Comparison of ENCODE assay signal across 7 mouse cellular contexts in genomic region chr12:54696242-54697002, GRCm38 (mm10). TPM values are rescaled to one million over a fixed set of nuclear protein-coding genes. Genes with fewer than 3 reads are reported as not detected.
A peak's percentile ranks its signal among the peaks of the same experiment; 100 is the strongest.
DNase-seq lines count a peak whose midpoint lies in the region; ATAC-seq lines count a peak whose summit lies in the region.

No protein-coding gene starts in this region.

- DNase-seq in adrenal gland, adult 2 months, result peak; percentile 94
- DNase-seq in embryo, embryonic 11.5 days (ENCODE audit: low read depth, low spot score), result peak; percentile 92
- peak; percentile 80 to 94 for DNase-seq in gastrocnemius, postnatal 36 days
- peak; percentile 88 to 89 for DNase-seq in left cerebral cortex, postnatal 36 days (ENCODE audit: low spot score in 2 of 2)
- DNase-seq in midbrain, embryonic 11.5 days (ENCODE audit: low spot score, missing footprints), result peak; percentile 99
- peak; percentile 96 for DNase-seq in skeletal muscle tissue, adult 2 months (ENCODE audit: low read depth, low spot score)

- H3K4me2 ChIP-seq in intestine, embryonic 16.5 days (ENCODE audit: low read depth, low read length), result peak overlapping the region; percentile 67
- peak overlapping the region; percentile 54 for H3K4me2 ChIP-seq in midbrain, embryonic 11.5 days

- peak; percentile 88 for ATAC-seq in intestine, embryonic 16.5 days
- peak; percentile 90 for ATAC-seq in midbrain, embryonic 11.5 days (ENCODE audit: low FRiP score)

- peak overlapping the region; percentile 93 for H3K9ac ChIP-seq in intestine, embryonic 16.5 days (ENCODE audit: low read depth, low read length)
- H3K9ac ChIP-seq in midbrain, embryonic 11.5 days (ENCODE audit: low read length), result peak overlapping the region; percentile 86

- WGBS in intestine, embryonic 16.5 days, result under 1% methylated on average over 32 of the region's 32 CpGs
- under 1% methylated on average over 32 of the region's 32 CpGs for WGBS in midbrain, embryonic 11.5 days

- intact Hi-C loops in gastrocnemius, postnatal 36 days (cut with DNase I), result loop anchor here (5.0 kb wide), 1 partner anchor 46 kb away; no protein-coding TSS in a partner anchor
- intact Hi-C loops in left cerebral cortex, postnatal 36 days (cut with DNase I), result loop anchor here (10.0 kb wide), 1 partner anchor 48 kb away; no protein-coding TSS in a partner anchor

- H3K27ac ChIP-seq in intestine, embryonic 16.5 days (ENCODE audit: low read length), result peak overlapping the region; percentile 97
- peak overlapping the region; percentile 93 for H3K27ac ChIP-seq in midbrain, embryonic 11.5 days (ENCODE audit: low read depth, low read length)

- H3K4me1 ChIP-seq in intestine, embryonic 16.5 days (ENCODE audit: control insufficient read depth, insufficient read depth, low read length), result peaks cover 7% of the 10 kb centered on the region
- H3K4me1 ChIP-seq in midbrain, embryonic 11.5 days (ENCODE audit: control insufficient read depth, insufficient read depth, low read length), result peaks cover 2% of the 10 kb centered on the region; the same call in 1 of the 2 replicates

- no peaks in the 10 kb centered on the region for H3K27me3 ChIP-seq in intestine, embryonic 16.5 days (replicated peaks; ENCODE audit: control insufficient read depth, insufficient read depth, low read length)
- H3K27me3 ChIP-seq in midbrain, embryonic 11.5 days (ENCODE audit: control insufficient read depth, insufficient read depth, low read length), result no peaks in the 10 kb centered on the region

- no peaks in the 10 kb centered on the region for H3K9me3 ChIP-seq in intestine, embryonic 16.5 days (ENCODE audit: control insufficient read depth, low read length)
- no peaks in the 10 kb centered on the region for H3K9me3 ChIP-seq in midbrain, embryonic 11.5 days (ENCODE audit: control insufficient read depth, low read length)

- no peaks in the 10 kb centered on the region for H3K36me3 ChIP-seq in intestine, embryonic 16.5 days (ENCODE audit: control insufficient read depth, insufficient read depth, low read length)
- H3K36me3 ChIP-seq in midbrain, embryonic 11.5 days (ENCODE audit: control insufficient read depth, insufficient read depth, low read length), result no peaks in the 10 kb centered on the region

- peak overlapping the region; percentile 89 for H3K4me3 ChIP-seq in intestine, embryonic 16.5 days (ENCODE audit: low read length)
- H3K4me3 ChIP-seq in midbrain, embryonic 11.5 days (ENCODE audit: low read depth, low read length), result peak overlapping the region; percentile 83

RNA-seq across cellular contexts. Expression of gene Eapp, which starts 0.7 kb away (rescaled TPM):
- total RNA-seq in adrenal gland, adult 2 months (2021), result 10 to 100 TPM; 38.5 to 43.3 TPM
- 12.4 and 18.7 TPM in 2 replicates for polyA plus RNA-seq in adrenal gland, adult 2 months (2012; rRNA removed)
- 10 to 100 TPM; 16.7 to 20.3 TPM for total RNA-seq in gastrocnemius, postnatal 36 days (2021)
- polyA plus RNA-seq in intestine, embryonic 16.5 days (2015; fragmentation: Nextera tagmentation; extraction: Ambion mirVana), result 57.8 and 60.9 TPM in 2 replicates
- 10 to 100 TPM; 37.9 to 41.0 TPM for total RNA-seq in left cerebral cortex, postnatal 36 days (2021)
- polyA plus RNA-seq in midbrain, embryonic 11.5 days (2014; fragmentation: Nextera tagmentation; extraction: Ambion mirVana), result 77.8 and 88.0 TPM in 2 replicates

RNA-seq across cellular contexts. Expression of gene Sptssa, which starts 40.0 kb away (rescaled TPM):
- 10 to 100 TPM; 54.6 to 90.1 TPM for total RNA-seq in adrenal gland, adult 2 months (2021)
- polyA plus RNA-seq in adrenal gland, adult 2 months (2012; rRNA removed), result 119 and 138 TPM in 2 replicates
- 10 to 100 TPM; 14.8 to 16.9 TPM for total RNA-seq in gastrocnemius, postnatal 36 days (2021)
- 234 and 236 TPM in 2 replicates for polyA plus RNA-seq in intestine, embryonic 16.5 days (2015; fragmentation: Nextera tagmentation; extraction: Ambion mirVana)
- total RNA-seq in left cerebral cortex, postnatal 36 days (2021), result 10 to 100 TPM; 20.2 to 22.8 TPM
- polyA plus RNA-seq in midbrain, embryonic 11.5 days (2014; fragmentation: Nextera tagmentation; extraction: Ambion mirVana), result 213 and 221 TPM in 2 replicates

Comparison
In these comparisons a context has a peak if more than half of its experiments do, and no peak if none do; other contexts are left out.
1. Peak in every context shown above with its lines: DNase-seq, ATAC-seq, H3K4me3 ChIP-seq and H3K27ac ChIP-seq.